Mouse (Mus musculus) midbrain, embryonic 12.5 days (tissue): ENCODE results near the gene 0610030E20Rik. TPM values are rescaled to one million over a fixed set of nuclear protein-coding genes. Genes with fewer than 3 reads are reported as not detected.

Experiments used
- ATAC-seq: fragments of 200-750 bp; cut with Nextera tagmentation; 2 replicates; pipeline ENCODE4 v1.8.0; 2017; ENCODE audit warnings: low read depth, moderate TSS enrichment, moderate library complexity; ENCODE audit not compliant: low FRiP score
- H3K27ac ChIP-seq: fragments of 300-500 bp; sonication (generic); replicated peaks from 2 replicates; pipeline ENCODE4 v1.5.1; 2016; ENCODE audit warnings: mild to moderate bottlenecking
- H3K27me3 ChIP-seq: fragments of 300-500 bp; sonication (generic); 2 replicates; pipeline ENCODE4 v1.6.1; 2016; ENCODE audit warnings: mild to moderate bottlenecking
- H3K36me3 ChIP-seq: fragments of 300-500 bp; sonication (generic); 2 replicates; pipeline ENCODE4 v1.6.1; 2016
- H3K4me1 ChIP-seq: fragments of 300-500 bp; sonication (generic); 2 replicates; pipeline ENCODE4 v1.6.1; 2016
- H3K4me2 ChIP-seq: fragments of 300-500 bp; sonication (generic); replicated peaks from 2 replicates; pipeline ENCODE4 v1.6.1; 2016; ENCODE audit warnings: mild to moderate bottlenecking, moderate library complexity
- H3K4me3 ChIP-seq: fragments of 300-500 bp; sonication (generic); 2 replicates; pipeline ENCODE4 v1.5.1; 2016; ENCODE audit warnings: mild to moderate bottlenecking
- H3K9ac ChIP-seq: fragments of 300-500 bp; sonication (generic); replicated peaks from 2 replicates; pipeline ENCODE4 v1.6.1; 2016; ENCODE audit warnings: mild to moderate bottlenecking, moderate library complexity
- H3K9me3 ChIP-seq: fragments of 300-500 bp; sonication (generic); 2 replicates; pipeline ENCODE4 v1.6.1; 2016; ENCODE audit warnings: mild to moderate bottlenecking
- WGBS: fragments of 180-500 bp; shearing (Covaris S2); methylation state at CpG from one replicate; pipeline ENCODE4 v1.1.7; 2016; 5-methylcytosine and 5-hydroxymethylcytosine counted together
- polyA plus RNA-seq: library from polyadenylated mRNA; unstranded; fragments of >200 nt; fragmentation: Nextera tagmentation; extraction: Ambion mirVana; gene quantifications from 2 replicates; pipeline ENCODE4 v1.2.1, GENCODE M21; 2016

0610030E20Rik gene
- polyA plus RNA-seq, 1 experiment from 2014 or later: 29.6 TPM

DNA sequence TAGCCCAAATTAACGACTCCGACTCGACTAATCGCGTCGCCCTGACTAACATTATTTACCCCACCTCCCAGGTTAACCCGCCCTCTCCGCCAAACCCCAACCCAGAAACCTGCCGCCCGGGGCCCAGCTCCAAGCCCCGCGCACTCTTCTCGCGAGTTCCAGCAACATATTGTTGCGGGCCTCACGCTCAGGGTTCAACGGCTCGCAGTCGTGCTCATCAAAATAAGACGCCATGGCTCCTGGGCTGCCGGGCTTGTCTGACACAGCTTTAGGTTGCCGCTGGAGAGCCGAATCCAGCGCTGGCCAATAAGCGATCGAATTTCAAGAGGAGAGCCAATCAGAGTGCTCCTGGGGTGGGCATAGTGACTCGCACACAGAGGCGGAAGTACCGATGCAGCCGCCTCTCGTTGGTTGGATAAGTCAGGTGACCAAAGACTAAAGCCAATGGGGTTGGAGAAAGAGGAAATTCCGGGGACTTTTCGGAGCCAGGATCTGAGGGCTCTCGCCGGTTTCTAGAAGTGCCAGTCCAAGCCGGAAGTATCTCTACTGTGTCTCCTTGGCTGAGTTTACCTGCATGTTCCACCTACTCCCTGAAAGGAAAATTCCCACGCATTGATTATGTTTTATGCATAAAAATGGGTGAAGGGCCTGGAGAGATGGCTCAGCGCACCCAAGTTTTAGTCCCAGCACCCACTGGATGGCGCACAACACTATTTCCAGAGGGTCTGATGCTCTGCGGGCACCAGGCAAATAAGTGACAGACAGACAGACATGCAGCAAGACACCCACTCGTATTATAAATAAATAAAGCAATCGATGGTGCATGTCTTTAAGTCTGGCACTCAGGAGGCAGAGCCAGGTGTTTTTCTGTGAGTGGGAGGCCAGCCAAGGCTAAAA is 15.3 kb downstream of the 0610030E20Rik start:
- Histone ChIP-seq H3K9me3 (no peaks in the 10 kb centered on the region), H3K4me3 (peak overlapping the region; percentile 73), H3K4me2 (peak overlapping the region; percentile 69), H3K27me3 (peaks cover 3% of the 10 kb centered on the region), H3K27ac (peak overlapping the region; percentile 70), H3K36me3 (peaks cover 32% of the 10 kb centered on the region), H3K4me1 (peaks cover 13% of the 10 kb centered on the region), H3K9ac (peak overlapping the region; percentile 76)
- WGBS: under 1% methylated on average over 42 of the region's 42 CpGs
- peak; percentile 100 for ATAC-seq

GRCm38 (mm10) chr6:72364009-72364408 is 16.9 kb downstream of the 0610030E20Rik start:
- peaks cover 17% of the 10 kb centered on the region for H3K36me3 ChIP-seq
- H3K9me3 ChIP-seq: no peaks in the 10 kb centered on the region
- whole genome bisulfite sequencing: 44% methylated on average over 7 of the region's 7 CpGs
- no peak overlapping the region for H3K4me2 ChIP-seq
- ATAC-seq: no peak
- peaks cover 13% of the 10 kb centered on the region for H3K4me1 ChIP-seq
- H3K4me3 ChIP-seq: no peak overlapping the region
- H3K27me3 ChIP-seq: peaks cover 3% of the 10 kb centered on the region
- no peak overlapping the region for H3K9ac ChIP-seq
- H3K27ac ChIP-seq: no peak overlapping the region

DNA sequence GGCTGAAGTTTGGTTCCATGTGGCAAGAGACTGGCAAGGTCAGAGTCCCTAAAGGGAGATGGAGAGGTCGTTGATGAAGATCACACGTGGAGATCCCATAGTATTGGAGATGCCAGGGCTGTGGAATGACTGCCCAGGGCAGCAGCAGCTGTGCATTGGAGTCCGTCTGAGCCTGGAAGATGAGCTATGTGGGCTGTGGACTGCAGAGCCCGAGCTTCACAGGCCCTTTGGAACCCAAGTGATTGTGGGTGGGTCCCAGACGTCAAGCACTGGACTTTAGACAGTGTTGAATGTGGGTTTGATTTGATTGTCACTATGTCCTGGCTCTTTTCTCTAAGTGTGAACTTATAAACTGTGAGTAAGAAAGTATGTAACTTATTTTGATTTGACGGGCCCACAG is 17.9 kb downstream of the 0610030E20Rik start:
- no peaks in the 10 kb centered on the region for H3K9me3 ChIP-seq
- no peak overlapping the region for H3K4me3 ChIP-seq
- H3K4me2 ChIP-seq: no peak overlapping the region
- WGBS: 75% methylated on average over 6 of the region's 6 CpGs
- no peak overlapping the region for H3K9ac ChIP-seq
- peaks cover 8% of the 10 kb centered on the region for H3K36me3 ChIP-seq
- H3K27ac ChIP-seq: no peak overlapping the region
- peaks cover 13% of the 10 kb centered on the region for H3K4me1 ChIP-seq
- H3K27me3 ChIP-seq: peaks cover 3% of the 10 kb centered on the region
- no peak for ATAC-seq

DNA sequence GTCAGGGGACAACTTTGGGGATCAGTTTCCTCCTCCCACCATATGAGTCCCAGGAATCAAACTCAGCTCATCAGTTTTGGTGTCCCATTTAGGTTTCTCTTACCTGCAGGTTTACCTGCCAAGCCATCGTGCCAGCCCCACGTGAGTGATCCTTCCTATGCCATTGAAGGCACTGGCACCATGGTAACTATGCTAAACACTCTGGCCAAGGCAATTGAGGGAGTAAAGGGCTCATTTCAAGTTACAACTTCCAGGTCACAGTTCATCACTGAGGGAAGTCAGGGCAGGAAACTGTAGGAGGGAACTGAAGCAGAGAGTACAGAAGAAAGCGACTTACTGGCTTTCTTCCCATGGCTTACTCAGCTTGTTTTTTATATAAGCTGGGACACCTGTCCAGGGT is 19.2 kb downstream of the 0610030E20Rik start:
- no peak overlapping the region for H3K4me2 ChIP-seq
- H3K36me3 ChIP-seq: no peaks in the 10 kb centered on the region
- H3K9me3 ChIP-seq: no peaks in the 10 kb centered on the region
- no peak overlapping the region for H3K9ac ChIP-seq
- H3K4me3 ChIP-seq: no peak overlapping the region
- no peak overlapping the region for H3K27ac ChIP-seq
- 60% methylated on average over 3 of the region's 3 CpGs for WGBS
- no peak for ATAC-seq
- H3K27me3 ChIP-seq: peaks cover 3% of the 10 kb centered on the region
- peaks cover 5% of the 10 kb centered on the region for H3K4me1 ChIP-seq

DNA sequence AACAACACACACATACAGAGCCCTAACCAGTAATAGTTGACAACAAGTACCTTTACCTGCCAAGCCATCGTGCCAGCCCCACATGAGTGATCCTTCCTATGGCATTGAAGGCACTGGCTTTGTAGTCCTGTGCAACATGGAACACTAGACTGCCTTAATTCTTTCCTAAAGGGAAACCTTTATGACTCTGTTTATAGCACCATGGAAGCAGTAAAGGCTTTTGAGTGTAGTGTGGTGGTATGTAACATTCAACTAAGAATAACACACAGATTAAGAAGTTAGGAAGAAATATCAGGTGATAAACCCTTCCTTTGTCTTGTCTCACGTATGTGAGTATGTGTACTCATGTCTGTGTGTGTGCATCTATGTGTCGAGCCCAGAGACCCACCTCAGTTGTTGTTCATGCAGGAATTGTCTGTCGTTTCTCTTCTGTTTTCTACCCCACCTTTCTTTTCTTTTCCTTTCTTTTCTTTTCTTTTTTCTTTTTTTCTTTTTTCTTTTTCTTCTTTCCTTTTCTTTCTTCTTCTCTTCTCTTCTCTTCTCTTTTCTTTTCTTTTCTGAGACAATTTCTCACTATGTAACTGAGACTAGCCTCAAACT is 19.8 kb downstream of the 0610030E20Rik start, which contains the start of gene Rnf181:
Gene Rnf181, minus strand, starts transcription at position 113 of the 600 bp plus-strand sequence.
- Histone ChIP-seq H3K4me1 (no peaks in the 10 kb centered on the region; the same call in 1 of the 2 replicates), H3K36me3 (no peaks in the 10 kb centered on the region), H3K27ac (no peak within 1 kb of the TSS), H3K4me3 (no peak within 1 kb of the TSS), H3K27me3 (peaks cover 3% of the 10 kb centered on the region), H3K9ac (no peak within 1 kb of the TSS), H3K9me3 (no peaks in the 10 kb centered on the region), H3K4me2 (no peak within 1 kb of the TSS)
- 74% methylated on average over 4 of the region's 4 CpGs for WGBS
- no peak for ATAC-seq

- Histone ChIP-seq H3K9me3 (no peaks in the 10 kb centered on the region), H3K4me1 (no peaks in the 10 kb centered on the region; the same call in 1 of the 2 replicates), H3K4me2 (no peak overlapping the region), H3K9ac (no peak overlapping the region), H3K27ac (no peak overlapping the region), H3K27me3 (peaks cover 3% of the 10 kb centered on the region), H3K36me3 (no peaks in the 10 kb centered on the region), H3K4me3 (no peak overlapping the region)
- ATAC-seq: no peak
- WGBS: 70% methylated on average over 4 of the region's 4 CpGs
Measured at GRCm38 (mm10) chr6:72367460-72367974, 20.4 kb downstream of the 0610030E20Rik start.

DNA sequence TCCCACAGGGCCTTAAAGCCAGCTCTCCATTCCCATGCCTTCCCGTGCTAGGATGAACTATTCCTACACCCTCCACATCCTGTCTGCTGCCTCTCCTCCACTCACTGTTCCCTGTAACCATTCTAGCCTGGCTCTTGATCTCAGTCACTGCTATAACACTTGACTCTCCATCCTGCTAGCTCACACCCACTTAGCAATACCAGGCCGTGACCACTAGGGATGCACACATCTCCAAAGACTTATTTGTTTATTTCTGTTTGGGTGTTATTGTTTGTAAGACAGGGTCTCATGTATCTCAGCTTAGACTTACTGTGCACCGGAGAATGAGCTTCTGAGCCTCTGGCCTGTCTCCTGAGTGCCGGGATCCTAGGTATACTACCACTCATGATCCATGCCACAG is 22.4 kb downstream of the 0610030E20Rik start:
- Histone ChIP-seq H3K4me2 (no peak overlapping the region), H3K9me3 (no peaks in the 10 kb centered on the region), H3K27ac (no peak overlapping the region), H3K4me3 (no peak overlapping the region), H3K36me3 (no peaks in the 10 kb centered on the region), H3K9ac (no peak overlapping the region), H3K4me1 (no peaks in the 10 kb centered on the region), H3K27me3 (peaks cover 3% of the 10 kb centered on the region)
- no peak for ATAC-seq
- WGBS: 83% methylated on average over 4 of the region's 4 CpGs

DNA sequence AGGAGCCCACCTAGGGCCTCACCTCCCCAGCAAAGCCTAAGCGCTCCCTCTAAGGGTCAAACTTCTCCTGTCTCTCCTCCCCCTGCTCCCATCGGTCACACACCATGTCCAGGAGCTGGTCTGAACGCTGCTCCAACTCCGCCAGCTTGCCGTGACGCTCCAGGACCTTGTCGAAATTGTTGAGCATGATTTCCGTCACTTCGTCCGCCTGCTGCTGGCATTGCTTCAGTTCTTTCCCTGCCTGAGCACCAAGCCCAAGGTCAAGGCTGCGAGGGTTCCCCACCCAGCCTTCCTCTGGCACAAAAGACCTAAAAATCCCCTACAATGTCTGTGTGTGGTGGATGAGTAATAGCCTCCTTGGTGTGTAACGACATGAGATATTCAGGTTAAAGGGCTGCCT is 23.0 kb downstream of the 0610030E20Rik start:
- Histone ChIP-seq H3K4me3 (no peak overlapping the region), H3K9me3 (no peaks in the 10 kb centered on the region), H3K4me1 (no peaks in the 10 kb centered on the region), H3K9ac (no peak overlapping the region), H3K36me3 (no peaks in the 10 kb centered on the region), H3K27ac (no peak overlapping the region), H3K27me3 (no peaks in the 10 kb centered on the region; the same call in 1 of the 2 replicates), H3K4me2 (no peak overlapping the region)
- WGBS: 86% methylated on average over 12 of the region's 12 CpGs
- no peak for ATAC-seq

GRCm38 (mm10) chr6:72371147-72371546 is 24.0 kb downstream of the 0610030E20Rik start:
- no peak overlapping the region for H3K9ac ChIP-seq
- H3K27me3 ChIP-seq: no peaks in the 10 kb centered on the region; the same call in 1 of the 2 replicates
- ATAC-seq: no peak
- H3K4me1 ChIP-seq: no peaks in the 10 kb centered on the region
- H3K27ac ChIP-seq: no peak overlapping the region
- no peaks in the 10 kb centered on the region for H3K36me3 ChIP-seq
- no peak overlapping the region for H3K4me2 ChIP-seq
- no peaks in the 10 kb centered on the region for H3K9me3 ChIP-seq
- WGBS: 41% methylated on average over 5 of the region's 5 CpGs
- no peak overlapping the region for H3K4me3 ChIP-seq

GRCm38 (mm10) chr6:72371571-72371970 is 24.5 kb downstream of the 0610030E20Rik start:
- no peak overlapping the region for H3K27ac ChIP-seq
- no peaks in the 10 kb centered on the region for H3K4me1 ChIP-seq
- H3K27me3 ChIP-seq: no peaks in the 10 kb centered on the region
- no peak for ATAC-seq
- no peak overlapping the region for H3K9ac ChIP-seq
- H3K4me3 ChIP-seq: no peak overlapping the region
- H3K9me3 ChIP-seq: no peaks in the 10 kb centered on the region
- H3K4me2 ChIP-seq: no peak overlapping the region
- 52% methylated on average over 1 of the region's 1 CpGs for WGBS
- no peaks in the 10 kb centered on the region for H3K36me3 ChIP-seq

DNA sequence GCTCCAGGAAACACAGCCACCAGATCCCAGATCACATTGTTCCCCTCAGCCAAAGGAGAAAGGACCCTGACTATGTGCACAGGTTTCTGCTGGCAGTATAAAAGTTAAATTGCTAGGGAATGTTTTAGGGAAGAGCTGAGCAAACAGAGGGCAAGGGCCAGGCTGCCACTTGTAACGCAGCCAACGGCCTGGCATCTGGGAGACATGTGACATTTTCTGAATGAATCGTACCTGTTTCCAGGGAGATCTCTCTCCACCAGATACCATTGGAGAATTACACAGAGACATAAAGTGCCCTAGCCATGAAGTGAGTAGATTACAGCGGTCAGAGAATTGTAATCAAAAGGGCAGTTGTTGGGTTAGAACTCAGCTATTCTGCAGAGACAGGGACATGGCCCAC is 26.1 kb downstream of the 0610030E20Rik start:
- H3K27me3 ChIP-seq: peaks cover 5% of the 10 kb centered on the region; the same call in 1 of the 2 replicates
- H3K4me3 ChIP-seq: no peak overlapping the region
- no peak overlapping the region for H3K27ac ChIP-seq
- WGBS: 84% methylated on average over 4 of the region's 4 CpGs
- no peaks in the 10 kb centered on the region for H3K4me1 ChIP-seq
- no peaks in the 10 kb centered on the region for H3K9me3 ChIP-seq
- H3K4me2 ChIP-seq: no peak overlapping the region
- no peaks in the 10 kb centered on the region for H3K36me3 ChIP-seq
- no peak for ATAC-seq
- H3K9ac ChIP-seq: no peak overlapping the region

GRCm38 (mm10) chr6:72374206-72374605 is 27.1 kb downstream of the 0610030E20Rik start:
- no peak overlapping the region for H3K27ac ChIP-seq
- peaks cover 14% of the 10 kb centered on the region for H3K27me3 ChIP-seq
- H3K9me3 ChIP-seq: no peaks in the 10 kb centered on the region
- WGBS: 80% methylated on average over 7 of the region's 7 CpGs
- no peak for ATAC-seq
- H3K4me2 ChIP-seq: no peak overlapping the region
- H3K4me1 ChIP-seq: no peaks in the 10 kb centered on the region
- no peak overlapping the region for H3K4me3 ChIP-seq
- no peaks in the 10 kb centered on the region for H3K36me3 ChIP-seq
- H3K9ac ChIP-seq: no peak overlapping the region
